Mouse (Mus musculus) midbrain, embryonic 11.5 days (tissue): ENCODE data around the gene Tctex1d2. TPM values are rescaled to one million over a fixed set of nuclear protein-coding genes. Genes with fewer than 3 reads are reported as not detected.

Experiments
- ATAC-seq: fragments of 200-750 bp; cut with Nextera tagmentation; 2 replicates; pipeline ENCODE4 v1.8.0; 2017; ENCODE audit warnings: moderate TSS enrichment, moderate library complexity; ENCODE audit not compliant: low FRiP score
- DNase-seq: peaks from one replicate; pipeline ENCODE4 v3.0.0; 2015; ENCODE audit warnings: low spot score; ENCODE audit errors: missing footprints
- H3K27ac ChIP-seq: fragments of 300-500 bp; sonication (generic); 2 replicates; pipeline ENCODE4 v1.5.1; 2014; ENCODE audit warnings: low read depth, low read length
- H3K27me3 ChIP-seq: fragments of 300-500 bp; sonication (generic); 2 replicates; pipeline ENCODE4 v1.6.1; 2014; ENCODE audit warnings: mild to moderate bottlenecking, low read length, moderate library complexity, mixed read lengths; ENCODE audit not compliant: control insufficient read depth, insufficient read depth
- H3K36me3 ChIP-seq: fragments of 300-500 bp; sonication (generic); 2 replicates; pipeline ENCODE4 v1.6.1; 2014; ENCODE audit warnings: mild to moderate bottlenecking, low read length, moderate library complexity, mixed read lengths; ENCODE audit not compliant: control insufficient read depth, insufficient read depth
- H3K4me1 ChIP-seq: fragments of 300-500 bp; sonication (generic); 2 replicates; pipeline ENCODE4 v1.6.1; 2014; ENCODE audit warnings: low read length; ENCODE audit not compliant: control insufficient read depth, insufficient read depth
- H3K4me2 ChIP-seq: fragments of 300-500 bp; sonication (generic); 2 replicates; pipeline ENCODE4 v1.6.1; 2014; ENCODE audit warnings: mild to moderate bottlenecking, moderate library complexity
- H3K4me3 ChIP-seq: fragments of 300-500 bp; sonication (generic); 2 replicates; pipeline ENCODE4 v1.5.1; 2014; ENCODE audit warnings: low read depth, low read length
- H3K9ac ChIP-seq: fragments of 300-500 bp; sonication (generic); 2 replicates; pipeline ENCODE4 v1.6.1; 2014; ENCODE audit warnings: low read length
- H3K9me3 ChIP-seq: fragments of 300-500 bp; sonication (generic); 2 replicates; pipeline ENCODE4 v1.6.1; 2016; ENCODE audit warnings: low read length; ENCODE audit not compliant: control insufficient read depth
- WGBS: fragments of 180-500 bp; shearing (Covaris S2); extraction: QIAGEN DNeasy Blood & Tissue Kit; methylation state at CpG from one replicate; pipeline ENCODE4 v1.1.7; 2014; 5-methylcytosine and 5-hydroxymethylcytosine counted together
- polyA plus RNA-seq: library from polyadenylated mRNA; unstranded; fragments of >200 nt; fragmentation: Nextera tagmentation; extraction: Ambion mirVana; gene quantifications from 2 replicates; pipeline ENCODE4 v1.2.1, GENCODE M21; 2014

Gene Tctex1d2
- 31.1 and 32.7 TPM in 2 replicates for polyA plus RNA-seq

GRCm38 (mm10) chr16:32419517-32420483, at the start of gene Tctex1d2:
TSS of gene Tctex1d2 (plus strand) at chr16:32419702.
- no peaks in the 10 kb centered on the region for H3K9me3 ChIP-seq
- ATAC-seq (peak; percentile 96), DNase-seq (peak; percentile 99)
- 1% methylated on average over 45 of the region's 45 CpGs for WGBS
- H3K4me3 ChIP-seq: peak within 1 kb of the TSS; percentile 69
- H3K9ac ChIP-seq: peak within 1 kb of the TSS; percentile 79
- peaks cover 6% of the 10 kb centered on the region; the same call in 1 of the 2 replicates for H3K4me1 ChIP-seq
- H3K27me3 ChIP-seq: no peaks in the 10 kb centered on the region
- H3K27ac ChIP-seq: peak within 1 kb of the TSS; percentile 82
- no peaks in the 10 kb centered on the region for H3K36me3 ChIP-seq
- peak within 1 kb of the TSS; percentile 83 for H3K4me2 ChIP-seq

GRCm38 (mm10) chr16:32371351-32371750, 48.2 kb upstream of the Tctex1d2 start:
- DNase-seq (no peak), ATAC-seq (no peak)
- Histone ChIP-seq H3K4me2 (no peak overlapping the region), H3K27me3 (no peaks in the 10 kb centered on the region), H3K27ac (no peak overlapping the region), H3K36me3 (peaks cover 11% of the 10 kb centered on the region; the same call in 1 of the 2 replicates), H3K4me3 (no peak overlapping the region), H3K9ac (no peak overlapping the region), H3K4me1 (no peaks in the 10 kb centered on the region), H3K9me3 (no peaks in the 10 kb centered on the region)
- 84% methylated on average over 4 of the region's 4 CpGs for WGBS

- Histone ChIP-seq H3K4me1 (no peaks in the 10 kb centered on the region), H3K4me2 (no peak overlapping the region), H3K27me3 (no peaks in the 10 kb centered on the region), H3K9me3 (no peaks in the 10 kb centered on the region), H3K9ac (no peak overlapping the region), H3K36me3 (peaks cover 36% of the 10 kb centered on the region), H3K27ac (no peak overlapping the region), H3K4me3 (no peak overlapping the region)
- 98% methylated on average over 2 of the region's 2 CpGs for WGBS
- DNase-seq (no peak), ATAC-seq (no peak)
Measured at GRCm38 (mm10) chr16:32379575-32379974, 39.9 kb upstream of the Tctex1d2 start.

GRCm38 (mm10) chr16:32382901-32383300, 36.6 kb upstream of the Tctex1d2 start:
- Histone ChIP-seq H3K4me1 (no peaks in the 10 kb centered on the region), H3K9ac (no peak overlapping the region), H3K4me2 (no peak overlapping the region), H3K4me3 (no peak overlapping the region), H3K36me3 (peaks cover 28% of the 10 kb centered on the region), H3K9me3 (no peaks in the 10 kb centered on the region), H3K27me3 (no peaks in the 10 kb centered on the region), H3K27ac (no peak overlapping the region)
- DNase-seq (no peak), ATAC-seq (no peak)

- H3K27ac ChIP-seq: no peak overlapping the region
- no peaks in the 10 kb centered on the region for H3K4me1 ChIP-seq
- no peak overlapping the region for H3K4me3 ChIP-seq
- H3K27me3 ChIP-seq: no peaks in the 10 kb centered on the region
- peaks cover 18% of the 10 kb centered on the region for H3K36me3 ChIP-seq
- H3K9me3 ChIP-seq: no peaks in the 10 kb centered on the region
- H3K9ac ChIP-seq: no peak overlapping the region
- 92% methylated on average over 2 of the region's 2 CpGs for WGBS
- no peak for ATAC-seq
- no peak for DNase-seq
- no peak overlapping the region for H3K4me2 ChIP-seq
Measured at GRCm38 (mm10) chr16:32384885-32385284, 34.6 kb upstream of the Tctex1d2 start.

- Histone ChIP-seq H3K4me3 (no peak overlapping the region), H3K9me3 (no peaks in the 10 kb centered on the region), H3K36me3 (peaks cover 7% of the 10 kb centered on the region), H3K27ac (no peak overlapping the region), H3K4me1 (no peaks in the 10 kb centered on the region), H3K4me2 (no peak overlapping the region), H3K9ac (no peak overlapping the region), H3K27me3 (no peaks in the 10 kb centered on the region)
- no peak for ATAC-seq
- 95% methylated on average over 3 of the region's 3 CpGs for WGBS
- no peak for DNase-seq
Measured at GRCm38 (mm10) chr16:32386826-32387225, 32.7 kb upstream of the Tctex1d2 start.

GRCm38 (mm10) chr16:32389049-32389448, 30.5 kb upstream of the Tctex1d2 start:
- Histone ChIP-seq H3K9me3 (no peaks in the 10 kb centered on the region), H3K27me3 (no peaks in the 10 kb centered on the region), H3K36me3 (peaks cover 4% of the 10 kb centered on the region), H3K4me3 (no peak overlapping the region), H3K9ac (no peak overlapping the region), H3K27ac (no peak overlapping the region), H3K4me2 (no peak overlapping the region), H3K4me1 (no peaks in the 10 kb centered on the region)
- no peak for ATAC-seq
- no peak for DNase-seq

GRCm38 (mm10) chr16:32389841-32390240, 29.7 kb upstream of the Tctex1d2 start:
- no peak for ATAC-seq
- no peak for DNase-seq
- Histone ChIP-seq H3K27me3 (no peaks in the 10 kb centered on the region), H3K4me3 (no peak overlapping the region), H3K27ac (no peak overlapping the region), H3K9me3 (no peaks in the 10 kb centered on the region), H3K9ac (no peak overlapping the region), H3K4me1 (no peaks in the 10 kb centered on the region), H3K4me2 (no peak overlapping the region), H3K36me3 (peaks cover 2% of the 10 kb centered on the region)
- 87% methylated on average over 3 of the region's 3 CpGs for WGBS

- no peaks in the 10 kb centered on the region for H3K9me3 ChIP-seq
- DNase-seq: no peak
- no peak overlapping the region for H3K27ac ChIP-seq
- no peaks in the 10 kb centered on the region for H3K36me3 ChIP-seq
- H3K4me1 ChIP-seq: no peaks in the 10 kb centered on the region
- ATAC-seq: no peak
- H3K9ac ChIP-seq: no peak overlapping the region
- H3K4me2 ChIP-seq: no peak overlapping the region
- no peaks in the 10 kb centered on the region for H3K27me3 ChIP-seq
- 96% methylated on average over 3 of the region's 3 CpGs for WGBS
- H3K4me3 ChIP-seq: no peak overlapping the region
Measured at GRCm38 (mm10) chr16:32390882-32391281, 28.6 kb upstream of the Tctex1d2 start.
